Mouse (Mus musculus) liver, embryonic 15.5 days (tissue): ENCODE results near the gene Wdr82. TPM values are rescaled to one million over a fixed set of nuclear protein-coding genes. Genes with fewer than 3 reads are reported as not detected.
A peak's percentile ranks its signal among the peaks of the same experiment; 100 is the strongest.

ENCODE experiments used
- ATAC-seq: fragments of 200-750 bp; cut with Nextera tagmentation; 2 replicates; pipeline ENCODE4 v1.8.0; 2017; ENCODE audit warnings: moderate number of reproducible peaks, mild to moderate bottlenecking, moderate library complexity; ENCODE audit not compliant: insufficient read depth
- H3K27ac ChIP-seq: fragments of 300-500 bp; sonication (generic); replicated peaks from 2 replicates; pipeline ENCODE4 v1.5.1; 2015; ENCODE audit warnings: mild to moderate bottlenecking, inconsistent platforms
- H3K27me3 ChIP-seq: fragments of 300-500 bp; sonication (generic); 2 replicates; pipeline ENCODE4 v1.6.1; 2015; ENCODE audit warnings: mild to moderate bottlenecking, inconsistent platforms
- H3K36me3 ChIP-seq: fragments of 300-500 bp; sonication (generic); replicated peaks from 2 replicates; pipeline ENCODE4 v1.6.1; 2015; ENCODE audit warnings: moderate library complexity, mild to moderate bottlenecking, inconsistent platforms
- H3K4me1 ChIP-seq: fragments of 300-500 bp; sonication (generic); replicated peaks from 2 replicates; pipeline ENCODE4 v1.6.1; 2015; ENCODE audit warnings: inconsistent platforms
- H3K4me2 ChIP-seq: fragments of 300-500 bp; sonication (generic); 2 replicates; pipeline ENCODE4 v1.6.1; 2015; ENCODE audit warnings: moderate library complexity, mild to moderate bottlenecking, inconsistent platforms
- H3K4me3 ChIP-seq: fragments of 300-500 bp; sonication (generic); replicated peaks from 2 replicates; pipeline ENCODE4 v1.5.1; 2015; ENCODE audit warnings: mild to moderate bottlenecking, inconsistent platforms
- H3K9ac ChIP-seq: fragments of 300-500 bp; sonication (generic); 2 replicates; pipeline ENCODE4 v1.6.1; 2015; ENCODE audit warnings: moderate library complexity, mild to moderate bottlenecking, inconsistent platforms
- H3K9me3 ChIP-seq: fragments of 300-500 bp; sonication (generic); replicated peaks from 2 replicates; pipeline ENCODE4 v1.6.1; 2016; ENCODE audit warnings: inconsistent platforms
- WGBS: fragments of 180-500 bp; shearing (Covaris S2); methylation state at CpG from one replicate; pipeline ENCODE4 v1.1.7; 2015; ENCODE audit warnings: mixed read lengths; ENCODE audit not compliant: insufficient replicate concordance; 5-methylcytosine and 5-hydroxymethylcytosine counted together
- polyA plus RNA-seq: library from polyadenylated mRNA; unstranded; fragments of >200 nt; fragmentation: Nextera tagmentation; extraction: Ambion mirVana; gene quantifications from 2 replicates; pipeline ENCODE4 v1.2.1, GENCODE M21; 2015

Gene Wdr82
- polyA plus RNA-seq, 1 experiment from 2014 or later, result 7.3 TPM

DNA sequence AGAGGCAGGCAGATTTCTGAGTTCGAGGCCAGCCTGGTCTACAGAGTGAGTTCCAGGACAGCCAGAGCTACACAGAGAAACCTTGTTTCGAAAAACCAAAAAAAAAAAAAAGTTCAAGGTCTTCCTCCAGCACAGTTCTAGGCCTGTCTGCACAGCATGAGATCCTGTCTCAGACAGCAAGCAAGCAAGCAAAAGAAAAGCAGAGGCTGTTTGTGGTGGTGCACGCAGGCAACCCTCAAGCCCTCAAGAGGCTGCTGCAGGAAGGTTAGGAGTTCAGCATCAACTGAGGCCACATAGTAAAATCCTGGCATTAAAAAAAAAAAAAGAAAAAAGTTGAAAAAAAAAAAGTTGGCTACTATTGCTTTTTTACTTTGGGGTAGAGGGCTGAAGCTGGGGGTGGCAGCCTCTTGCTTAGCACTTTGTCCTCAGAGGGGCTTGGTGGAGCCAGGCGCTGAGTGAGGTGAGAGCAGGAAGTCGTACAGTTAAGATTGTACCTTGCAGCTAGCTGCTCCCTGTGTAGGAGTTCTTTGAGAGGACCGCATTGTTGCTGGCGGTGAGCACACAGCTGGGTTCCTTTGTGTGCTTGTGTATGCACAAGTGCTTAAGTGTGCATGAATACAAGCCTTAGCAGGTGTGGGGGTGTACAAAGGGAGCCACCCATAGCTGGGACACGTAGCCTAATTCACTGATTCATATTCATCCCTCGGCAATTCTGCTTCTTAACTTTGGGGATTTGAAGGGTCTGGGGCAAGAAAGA is 40.3 kb downstream of the Wdr82 start:
- Histone ChIP-seq H3K9ac (no peak overlapping the region), H3K4me1 (peaks cover 17% of the 10 kb centered on the region)

DNA sequence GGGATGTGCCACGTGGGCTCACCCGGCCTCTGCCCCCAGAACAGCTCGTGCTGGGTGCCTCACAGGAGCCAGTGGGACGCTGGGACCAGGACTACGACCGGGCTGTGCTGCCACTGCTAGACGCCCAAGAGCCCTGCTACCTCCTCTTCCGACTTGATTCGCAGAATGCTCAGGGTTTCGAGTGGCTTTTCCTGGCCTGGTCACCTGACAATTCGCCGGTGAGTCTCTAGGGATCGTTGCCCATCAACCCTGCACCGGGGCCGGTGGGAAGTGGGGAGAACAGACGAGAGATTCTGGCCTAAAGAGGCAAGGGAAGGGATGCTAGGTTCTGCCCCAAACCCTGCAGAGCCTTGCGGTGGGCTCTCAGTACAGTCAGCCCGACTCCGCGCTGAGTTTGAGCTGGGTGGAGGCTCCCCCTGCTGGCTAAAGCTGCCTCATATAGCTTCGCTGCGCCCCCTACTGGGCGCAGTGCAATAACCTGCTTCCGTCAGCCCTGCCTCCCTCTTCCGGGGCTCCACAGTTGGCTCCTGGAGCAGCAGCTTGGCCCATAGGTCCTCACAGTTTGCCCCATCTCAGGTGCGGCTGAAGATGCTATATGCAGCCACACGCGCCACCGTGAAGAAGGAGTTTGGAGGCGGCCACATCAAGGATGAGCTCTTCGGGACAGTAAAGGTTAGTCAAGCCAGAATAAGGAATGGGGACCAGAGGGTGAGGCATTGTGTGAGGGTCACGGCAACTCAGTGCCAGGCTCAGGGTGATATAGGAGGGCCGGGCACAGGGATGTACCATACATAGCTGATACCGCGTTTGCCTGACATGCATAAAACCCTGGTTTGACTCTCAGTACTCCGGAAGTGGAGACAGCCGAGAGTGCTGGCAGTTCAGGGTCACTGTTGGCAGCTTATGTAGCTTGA is 41.2 kb downstream of the Wdr82 start:
- peak overlapping the region; percentile 27; the same call in 1 of the 2 replicates for H3K9ac ChIP-seq
- H3K4me1 ChIP-seq, result peaks cover 16% of the 10 kb centered on the region
- H3K27me3 ChIP-seq, result no peaks in the 10 kb centered on the region
- WGBS, result 35% methylated on average over 37 of the region's 37 CpGs
- peak overlapping the region; percentile 66 for H3K4me2 ChIP-seq
- no peak overlapping the region for H3K27ac ChIP-seq
- no peaks in the 10 kb centered on the region for H3K9me3 ChIP-seq
- peak overlapping the region; percentile 33 for H3K4me3 ChIP-seq
- 0 out of 2 replicates have a peak, but pooled peaks cover 28% of the 10 kb centered on the region for H3K36me3 ChIP-seq
- ATAC-seq, result peak; percentile 70

More for the DNA sequence above, 40.3 kb downstream of the Wdr82 start:
- no peak for ATAC-seq
- no peaks in the 10 kb centered on the region for H3K9me3 ChIP-seq
- peak overlapping the region; percentile 66 for H3K4me2 ChIP-seq
- 74% methylated on average over 9 of the region's 9 CpGs for WGBS
- no peak overlapping the region for H3K4me3 ChIP-seq
- H3K36me3 ChIP-seq, result 0 out of 2 replicates have a peak, but pooled peaks cover 28% of the 10 kb centered on the region
- no peak overlapping the region for H3K27ac ChIP-seq
- no peaks in the 10 kb centered on the region for H3K27me3 ChIP-seq

- no peak overlapping the region for H3K27ac ChIP-seq
- H3K4me3 ChIP-seq, result no peak overlapping the region
- no peaks in the 10 kb centered on the region for H3K27me3 ChIP-seq
- ATAC-seq, result no peak
- no peak overlapping the region for H3K9ac ChIP-seq
- 73% methylated on average over 12 of the region's 12 CpGs for WGBS
- no peak overlapping the region for H3K4me2 ChIP-seq
- peaks cover 16% of the 10 kb centered on the region for H3K4me1 ChIP-seq
- 0 out of 2 replicates have a peak, but pooled peaks cover 28% of the 10 kb centered on the region for H3K36me3 ChIP-seq
- H3K9me3 ChIP-seq, result no peaks in the 10 kb centered on the region
Measured at GRCm38 (mm10) chr9:106212594-106212981, 41.9 kb downstream of the Wdr82 start.

- Histone ChIP-seq H3K4me1 (peaks cover 16% of the 10 kb centered on the region), H3K4me3 (no peak overlapping the region), H3K36me3 (0 out of 2 replicates have a peak, but pooled peaks cover 28% of the 10 kb centered on the region), H3K27ac (no peak overlapping the region), H3K4me2 (no peak overlapping the region), H3K9ac (no peak overlapping the region), H3K9me3 (no peaks in the 10 kb centered on the region), H3K27me3 (no peaks in the 10 kb centered on the region)
- WGBS, result 55% methylated on average over 6 of the region's 6 CpGs
- ATAC-seq, result no peak
Measured at GRCm38 (mm10) chr9:106215341-106216125, 44.8 kb downstream of the Wdr82 start.

GRCm38 (mm10) chr9:106216971-106217370 is 46.2 kb downstream of the Wdr82 start:
- WGBS, result 68% methylated on average over 7 of the region's 7 CpGs
- ATAC-seq, result no peak
- no peak overlapping the region for H3K4me2 ChIP-seq
- H3K4me1 ChIP-seq, result peaks cover 8% of the 10 kb centered on the region
- no peak overlapping the region for H3K27ac ChIP-seq
- H3K4me3 ChIP-seq, result no peak overlapping the region
- no peak overlapping the region for H3K9ac ChIP-seq
- peaks cover 2% of the 10 kb centered on the region; the same call in 1 of the 2 replicates for H3K27me3 ChIP-seq
- 0 out of 2 replicates have a peak, but pooled peaks cover 28% of the 10 kb centered on the region for H3K36me3 ChIP-seq
- no peaks in the 10 kb centered on the region for H3K9me3 ChIP-seq

DNA sequence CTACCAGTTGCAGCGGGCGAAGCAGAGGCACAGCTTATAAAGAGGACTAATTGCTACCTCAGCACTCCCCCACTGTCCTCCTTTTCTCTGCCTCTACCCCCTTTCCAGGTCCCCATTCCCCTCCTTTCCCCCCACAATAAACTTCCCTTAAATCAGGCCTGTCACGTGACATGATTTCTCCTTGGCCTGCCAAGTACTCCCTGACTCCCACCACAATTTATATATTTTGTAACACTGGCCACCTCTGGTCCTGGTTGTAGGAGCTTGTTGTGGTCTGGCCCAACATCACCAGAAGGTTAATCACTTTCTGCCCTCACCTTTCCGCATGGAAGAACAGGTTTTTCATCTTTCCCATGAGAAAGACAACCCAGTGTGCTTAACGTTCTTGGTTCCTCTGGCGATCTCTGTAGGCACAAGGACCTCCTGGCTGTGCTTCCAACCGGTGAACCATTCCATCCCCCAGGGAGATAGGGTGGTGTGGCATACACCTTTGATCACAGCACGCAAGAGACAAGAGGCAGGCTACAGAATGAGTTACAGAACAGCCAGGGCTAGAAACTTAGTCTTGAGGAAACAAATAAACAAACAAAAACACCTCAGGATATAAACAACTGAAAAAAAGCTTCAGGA is 50.3 kb downstream of the Wdr82 start:
- no peak overlapping the region for H3K27ac ChIP-seq
- H3K4me3 ChIP-seq, result no peak overlapping the region
- no peak for ATAC-seq
- no peaks in the 10 kb centered on the region for H3K36me3 ChIP-seq
- H3K9me3 ChIP-seq, result no peaks in the 10 kb centered on the region
- H3K4me2 ChIP-seq, result no peak overlapping the region
- H3K27me3 ChIP-seq, result peaks cover 37% of the 10 kb centered on the region
- H3K4me1 ChIP-seq, result peaks cover 4% of the 10 kb centered on the region; the same call in 1 of the 2 replicates
- 54% methylated on average over 8 of the region's 8 CpGs for WGBS
- no peak overlapping the region for H3K9ac ChIP-seq

GRCm38 (mm10) chr9:106222261-106222851 is 51.6 kb downstream of the Wdr82 start, which contains the start of gene Tlr9:
Gene Tlr9 (plus strand): TSS chr9:106222598.
- H3K4me2 ChIP-seq, result peak within 1 kb of the TSS; percentile 23; the same call in 1 of the 2 replicates
- no peak for ATAC-seq
- peaks cover 10% of the 10 kb centered on the region; the same call in 1 of the 2 replicates for H3K4me1 ChIP-seq
- no peaks in the 10 kb centered on the region for H3K9me3 ChIP-seq
- peaks cover 50% of the 10 kb centered on the region for H3K27me3 ChIP-seq
- no peak within 1 kb of the TSS for H3K4me3 ChIP-seq
- no peaks in the 10 kb centered on the region for H3K36me3 ChIP-seq
- 21% methylated on average over 4 of the region's 4 CpGs for WGBS
- H3K9ac ChIP-seq, result no peak within 1 kb of the TSS
- no peak within 1 kb of the TSS for H3K27ac ChIP-seq

GRCm38 (mm10) chr9:106222994-106223393 is 52.3 kb downstream of the Wdr82 start:
- Histone ChIP-seq H3K9ac (no peak overlapping the region), H3K27ac (no peak overlapping the region), H3K36me3 (no peaks in the 10 kb centered on the region), H3K27me3 (peaks cover 51% of the 10 kb centered on the region), H3K4me1 (peaks cover 14% of the 10 kb centered on the region; the same call in 1 of the 2 replicates), H3K4me2 (peak overlapping the region; percentile 23; the same call in 1 of the 2 replicates), H3K4me3 (no peak overlapping the region), H3K9me3 (no peaks in the 10 kb centered on the region)
- 45% methylated on average over 4 of the region's 4 CpGs for WGBS
- no peak for ATAC-seq

DNA sequence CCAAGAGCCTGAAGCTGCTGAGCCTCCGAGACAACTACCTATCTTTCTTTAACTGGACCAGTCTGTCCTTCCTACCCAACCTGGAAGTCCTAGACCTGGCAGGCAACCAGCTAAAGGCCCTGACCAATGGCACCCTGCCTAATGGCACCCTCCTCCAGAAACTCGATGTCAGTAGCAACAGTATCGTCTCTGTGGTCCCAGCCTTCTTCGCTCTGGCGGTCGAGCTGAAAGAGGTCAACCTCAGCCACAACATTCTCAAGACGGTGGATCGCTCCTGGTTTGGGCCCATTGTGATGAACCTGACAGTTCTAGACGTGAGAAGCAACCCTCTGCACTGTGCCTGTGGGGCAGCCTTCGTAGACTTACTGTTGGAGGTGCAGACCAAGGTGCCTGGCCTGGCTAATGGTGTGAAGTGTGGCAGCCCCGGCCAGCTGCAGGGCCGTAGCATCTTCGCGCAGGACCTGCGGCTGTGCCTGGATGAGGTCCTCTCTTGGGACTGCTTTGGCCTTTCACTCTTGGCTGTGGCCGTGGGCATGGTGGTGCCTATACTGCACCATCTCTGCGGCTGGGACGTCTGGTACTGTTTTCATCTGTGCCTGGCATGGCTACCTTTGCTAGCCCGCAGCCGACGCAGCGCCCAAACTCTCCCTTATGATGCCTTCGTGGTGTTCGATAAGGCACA is 54.9 kb downstream of the Wdr82 start:
- no peak for ATAC-seq
- H3K27ac ChIP-seq, result no peak overlapping the region
- no peaks in the 10 kb centered on the region for H3K9me3 ChIP-seq
- WGBS, result 52% methylated on average over 24 of the region's 24 CpGs
- peak overlapping the region; percentile 32; the same call in 1 of the 2 replicates for H3K4me3 ChIP-seq
- peak overlapping the region; percentile 53 for H3K4me2 ChIP-seq
- peaks cover 19% of the 10 kb centered on the region; the same call in 1 of the 2 replicates for H3K4me1 ChIP-seq
- no peaks in the 10 kb centered on the region for H3K36me3 ChIP-seq
- no peak overlapping the region for H3K9ac ChIP-seq
- peaks cover 51% of the 10 kb centered on the region for H3K27me3 ChIP-seq
